Mouse (Mus musculus): ENCODE data around the gene Anks1.
"Not testable (repeated sequence)": the region's sequence is repeated elsewhere in the genome, so short reads cannot be mapped to it uniquely, and the experiment has no call there.

The Anks1 gene

DNA sequence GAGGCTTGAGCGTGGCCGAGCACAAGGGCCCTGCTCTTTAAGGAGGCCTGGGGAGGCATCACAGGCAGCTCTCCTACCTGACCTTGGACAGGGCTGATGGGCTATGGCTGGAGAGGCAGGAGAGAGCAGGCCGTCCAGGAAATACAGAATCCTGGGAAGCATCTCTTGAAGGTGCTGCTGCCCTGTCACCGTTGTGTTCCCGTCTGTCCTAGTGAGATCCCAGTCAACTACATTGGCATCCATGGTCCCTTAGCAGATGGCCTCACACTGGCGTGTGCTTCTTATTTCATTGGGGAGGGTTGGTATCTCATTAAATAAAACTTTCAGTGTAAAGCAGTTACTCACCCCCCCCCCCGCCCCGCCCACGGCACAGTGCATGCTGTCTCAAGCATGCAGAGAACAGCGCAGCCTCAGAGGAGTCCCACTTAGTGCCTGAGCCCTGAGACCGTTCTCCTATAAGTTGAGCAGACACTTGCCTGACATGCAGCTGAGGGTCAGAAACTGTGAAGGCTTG is 57.5 kb downstream of the Anks1 start:
- no peak for DNase-seq (ENCODE audit: low spot score)

DNA sequence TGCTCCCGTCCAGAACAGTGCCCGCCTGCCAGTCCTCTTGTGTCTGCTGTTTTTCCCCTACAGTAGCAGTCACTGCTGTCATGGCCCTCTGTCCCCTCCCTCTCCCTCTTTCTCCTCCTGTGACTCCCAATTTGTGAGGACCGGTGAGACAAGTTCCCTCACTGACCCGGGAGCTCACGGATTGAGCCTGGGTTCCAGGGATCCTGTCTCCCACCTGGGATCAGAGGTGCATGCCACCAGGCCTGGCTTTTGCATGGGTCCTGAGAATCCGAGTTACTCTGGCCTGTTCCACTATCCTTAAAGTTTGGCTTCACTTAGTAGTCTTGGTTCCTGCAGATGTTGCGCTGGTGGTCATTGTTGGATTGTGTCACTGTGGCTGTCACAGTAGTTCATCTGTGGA is 58.4 kb downstream of the Anks1 start:
- DNase-seq (ENCODE audit: low spot score) = no peak

DNA sequence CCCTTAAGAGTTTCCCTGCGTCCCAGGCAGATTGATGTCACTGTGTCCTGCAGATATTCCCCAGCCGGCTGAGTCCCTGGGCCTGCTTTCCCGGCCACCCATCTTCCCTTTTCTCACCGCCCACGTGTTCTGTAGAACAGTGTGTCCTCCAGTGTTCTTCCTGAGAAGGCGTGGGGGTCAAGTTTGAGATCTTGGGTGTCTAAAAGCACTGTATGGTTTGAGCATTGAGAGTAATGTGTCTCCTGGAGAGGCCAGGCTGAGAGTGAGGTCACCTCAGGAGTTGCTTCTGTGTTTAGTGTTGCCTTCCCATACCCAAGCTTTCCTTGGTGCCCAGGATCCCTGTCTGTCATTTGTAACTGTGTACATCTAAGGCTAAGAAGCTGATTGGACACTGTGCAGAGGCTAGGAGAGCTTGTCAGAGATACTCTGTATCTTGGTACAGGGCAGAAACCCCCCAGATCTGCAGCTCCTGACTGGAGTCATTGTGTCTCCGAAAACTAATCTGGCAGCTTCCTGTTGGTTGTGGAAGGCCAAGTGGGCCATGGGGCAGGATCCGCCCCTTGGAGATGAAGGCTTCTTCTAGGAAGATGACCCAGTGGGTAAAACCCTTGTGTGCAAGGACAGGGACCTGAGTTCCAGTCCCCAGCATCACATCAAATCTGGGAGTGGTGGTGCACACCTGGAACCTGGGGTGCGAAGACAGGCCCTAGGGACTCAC is 59.1 kb downstream of the Anks1 start:
- DNase-seq (ENCODE audit: low spot score) = no peak

DNA sequence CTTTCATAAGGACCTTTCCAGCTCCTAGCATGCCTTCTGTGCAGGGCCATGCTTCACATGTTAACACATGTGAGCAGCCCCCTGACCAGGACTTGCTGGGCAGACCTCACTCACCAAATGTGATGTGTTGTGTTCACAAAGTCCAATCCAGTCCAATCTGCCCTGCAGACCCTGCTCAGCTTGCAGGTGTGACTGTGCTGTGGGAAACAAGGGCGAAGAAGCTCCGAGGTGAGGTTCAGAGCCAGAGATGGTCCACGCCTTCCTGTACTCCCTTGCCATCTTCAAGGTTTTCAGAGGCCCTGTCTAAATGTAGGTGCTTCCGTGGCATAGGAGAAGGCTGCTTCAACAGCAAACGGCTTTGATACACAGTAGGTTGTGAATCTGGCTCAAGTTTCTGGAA is 59.8 kb downstream of the Anks1 start:
- DNase-seq (ENCODE audit: low spot score) = no peak

DNA sequence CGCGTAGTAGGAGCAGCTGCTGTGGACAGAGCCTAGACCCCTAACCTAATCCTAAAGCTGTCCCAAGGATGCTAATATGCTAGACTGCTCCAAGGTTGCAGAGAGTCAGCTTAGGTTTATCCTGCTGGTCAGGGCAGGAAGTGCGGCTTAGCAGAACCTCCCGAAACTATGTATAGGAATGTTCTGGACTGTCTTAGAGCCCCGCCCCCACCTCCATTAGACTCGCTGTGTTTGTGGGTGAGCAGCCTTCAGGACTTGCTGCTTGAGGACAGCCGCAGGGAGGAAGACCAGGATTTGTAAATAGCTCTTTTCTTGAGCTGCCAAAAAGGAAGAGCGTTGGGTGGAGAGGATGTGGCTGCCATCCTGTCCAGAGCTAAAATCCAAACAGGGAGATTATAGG is 60.3 kb downstream of the Anks1 start:
- no peak for DNase-seq (ENCODE audit: low spot score)

DNA sequence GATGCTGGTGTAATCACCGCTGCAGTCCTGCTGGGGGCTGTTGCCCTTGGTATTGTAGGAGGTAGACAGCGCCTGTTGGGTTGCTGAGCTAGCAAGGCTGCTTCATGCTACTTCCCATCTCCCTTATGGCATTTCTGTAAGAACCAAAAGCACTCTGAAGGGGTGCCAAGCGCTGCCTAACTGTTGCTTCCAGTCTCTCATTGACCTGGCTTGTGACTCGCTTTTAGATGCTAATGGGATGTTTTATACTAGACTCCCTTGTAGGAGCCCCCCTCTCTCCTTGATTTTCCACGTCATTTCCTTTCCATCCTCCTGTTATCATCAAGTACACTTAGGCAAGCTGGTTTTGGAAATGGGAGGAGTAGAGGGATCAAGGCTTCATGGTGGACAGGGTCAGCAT is 60.8 kb downstream of the Anks1 start:
- no peak for DNase-seq (ENCODE audit: low spot score)

DNA sequence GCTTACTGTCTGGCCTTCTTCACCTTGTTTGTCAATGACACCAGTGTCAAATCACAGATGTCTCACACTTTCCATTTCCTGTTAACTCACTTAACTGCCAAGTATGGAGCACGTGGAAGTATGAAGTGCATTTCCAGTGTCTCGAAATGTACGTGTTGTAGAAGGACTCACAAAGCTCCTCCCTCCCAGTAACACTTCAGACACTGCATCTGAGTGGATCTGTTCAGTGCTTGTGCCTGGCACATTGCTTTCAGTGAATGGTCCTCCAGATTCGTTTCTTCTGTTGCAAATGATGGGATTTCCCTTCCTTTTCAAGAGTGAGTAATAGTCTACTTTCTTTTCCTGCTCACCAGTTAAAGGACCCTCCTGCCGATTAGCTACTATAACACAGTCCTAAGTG is 61.2 kb downstream of the Anks1 start:
- DNase-seq (ENCODE audit: low spot score) = no peak

DNA sequence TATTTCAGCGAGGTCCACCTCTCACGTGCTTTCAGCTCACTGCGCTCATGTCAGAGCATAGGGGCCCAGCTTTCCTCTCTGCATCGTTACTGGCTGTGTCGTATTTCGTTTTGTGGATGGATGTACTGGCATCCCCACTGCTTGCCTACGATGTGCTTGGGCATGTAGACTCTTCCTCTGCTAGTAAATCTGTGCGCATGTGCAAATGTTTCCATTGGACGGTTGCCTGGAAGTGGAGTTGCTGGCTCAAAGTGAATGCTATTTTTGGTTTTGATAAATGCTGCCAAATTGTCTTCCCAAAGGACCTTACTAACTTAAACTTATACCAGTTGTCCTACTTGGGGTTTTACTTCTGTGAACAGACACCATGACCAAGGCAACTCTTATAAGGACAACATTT is 62.4 kb downstream of the Anks1 start:
- DNase-seq (ENCODE audit: low spot score) = no peak

DNA sequence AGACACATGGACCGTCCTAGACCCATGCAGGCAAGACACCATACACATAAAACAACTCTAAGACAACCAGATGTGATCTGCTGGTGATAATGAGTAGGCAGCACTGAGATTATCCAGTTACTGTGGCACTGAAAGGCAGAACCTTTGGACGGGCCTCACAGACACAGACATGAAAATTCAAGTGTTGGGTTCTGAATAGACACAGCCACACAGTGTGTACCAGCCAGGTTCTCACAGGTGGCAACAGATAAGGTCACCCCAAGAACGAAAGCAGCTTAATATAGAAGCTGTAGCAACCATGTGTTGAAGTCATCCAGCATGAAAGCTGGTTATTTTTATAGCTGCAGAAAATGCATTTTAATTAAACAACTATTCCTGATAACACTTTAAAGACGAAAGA is 64.2 kb downstream of the Anks1 start:
- DNase-seq (ENCODE audit: low spot score) = no peak

DNA sequence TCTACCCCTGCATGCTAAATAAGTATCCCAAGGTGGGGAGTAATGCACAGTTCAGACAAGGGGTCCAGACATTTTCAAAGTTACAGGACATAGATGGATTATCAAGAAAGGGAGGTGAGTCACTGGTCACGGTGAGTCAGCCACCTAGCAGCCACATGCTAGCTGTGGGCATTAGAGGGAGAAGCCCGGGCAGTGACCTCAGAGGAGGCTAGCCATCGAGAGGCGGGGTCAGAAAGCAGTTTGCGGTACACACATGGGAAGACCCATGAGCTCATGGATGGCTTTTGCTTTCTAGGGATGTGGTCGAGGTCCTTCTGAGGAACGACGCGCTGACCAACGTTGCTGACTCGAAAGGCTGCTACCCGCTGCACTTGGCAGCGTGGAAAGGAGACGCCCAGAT is 67.2 kb downstream of the Anks1 start:
- DNase-seq (ENCODE audit: low spot score) = no peak

DNA sequence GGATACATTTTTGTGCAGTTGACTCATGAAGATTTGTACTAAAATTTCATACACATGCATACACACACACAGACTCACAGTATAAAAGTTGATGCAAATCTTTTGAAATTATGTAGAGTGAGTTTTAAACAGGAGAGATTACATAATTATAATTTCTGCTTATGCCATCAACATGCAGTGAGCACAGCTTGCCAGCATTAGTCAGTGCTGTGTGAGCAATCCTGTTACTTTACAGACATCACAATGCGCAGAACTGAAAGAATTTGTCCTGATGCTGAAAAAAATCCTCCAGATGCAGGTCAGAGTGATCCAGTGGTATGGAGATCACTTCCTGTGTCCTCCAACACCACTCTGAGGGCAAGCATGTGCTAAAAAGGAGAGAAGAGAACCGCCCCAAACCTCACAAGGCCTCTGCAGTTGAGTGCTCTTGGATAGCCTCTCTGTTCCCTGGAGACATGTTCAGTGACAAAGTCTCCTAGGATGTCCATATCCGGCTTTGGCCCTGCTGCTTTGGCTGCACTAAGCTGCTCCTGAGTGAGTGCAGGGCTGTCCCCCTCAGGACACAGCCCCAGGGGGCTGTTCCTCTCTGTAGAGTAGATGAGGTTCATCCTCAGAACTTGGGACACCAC is 68.0 kb downstream of the Anks1 start:
- no peak for DNase-seq (ENCODE audit: low spot score)

DNA sequence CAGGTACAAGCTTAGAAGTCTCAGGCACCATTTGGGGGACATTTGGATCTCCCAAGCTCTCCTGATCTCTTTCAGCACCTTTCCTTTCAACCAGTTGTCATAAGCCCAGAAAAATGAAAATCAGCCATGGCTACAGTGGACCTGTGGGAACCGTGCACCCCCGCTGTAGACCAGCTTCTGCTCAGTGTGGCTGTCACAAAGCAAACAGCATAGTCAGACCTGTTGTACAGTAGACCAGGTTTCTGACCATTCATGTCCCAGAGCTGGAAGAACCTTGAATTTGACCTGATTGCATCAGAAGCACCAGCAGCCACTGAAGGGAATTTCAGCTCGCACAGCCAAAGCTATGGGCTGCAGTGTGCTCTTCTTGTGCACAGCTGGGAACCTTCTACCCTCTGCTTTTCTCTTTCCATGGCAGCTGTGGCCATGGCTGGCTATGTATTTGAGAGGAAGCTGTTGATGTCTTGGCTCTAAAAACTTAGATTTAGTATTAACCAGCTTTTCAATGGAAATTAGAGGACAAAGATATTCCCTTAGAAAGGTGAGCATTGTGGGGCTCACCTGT is 71.4 kb downstream of the Anks1 start:
- DNase-seq (ENCODE audit: low spot score) = no peak

DNA sequence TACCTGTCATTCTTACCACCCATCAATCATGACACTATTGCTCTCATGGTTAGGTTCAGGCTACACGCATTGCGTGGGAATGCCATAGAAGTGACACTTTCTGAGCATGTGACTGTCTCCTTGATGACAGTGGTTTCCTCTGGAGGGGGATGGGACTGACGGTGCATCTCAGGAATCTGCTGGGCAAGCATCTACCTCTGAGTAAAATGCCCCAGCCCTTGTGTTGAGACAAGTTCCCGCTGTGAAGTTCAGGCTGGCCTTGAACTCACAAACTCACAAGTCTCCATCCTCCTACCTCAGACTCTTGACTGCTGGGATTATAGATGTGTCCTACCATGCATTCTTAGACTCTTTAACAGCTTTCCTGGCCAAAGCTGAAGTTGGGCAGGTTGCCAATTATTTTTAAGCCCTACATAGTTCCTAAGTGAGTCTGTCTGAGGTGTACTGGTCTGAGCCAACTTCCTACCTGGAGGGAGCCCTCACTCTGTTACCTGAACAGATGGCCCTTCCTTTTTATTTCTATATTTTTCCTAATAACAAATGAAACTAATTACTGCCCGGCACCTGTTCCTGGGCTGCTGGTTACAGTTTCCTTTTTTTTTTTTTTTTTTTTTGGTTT is 72.5 kb downstream of the Anks1 start:
- DNase-seq (ENCODE audit: low spot score) = no peak

DNA sequence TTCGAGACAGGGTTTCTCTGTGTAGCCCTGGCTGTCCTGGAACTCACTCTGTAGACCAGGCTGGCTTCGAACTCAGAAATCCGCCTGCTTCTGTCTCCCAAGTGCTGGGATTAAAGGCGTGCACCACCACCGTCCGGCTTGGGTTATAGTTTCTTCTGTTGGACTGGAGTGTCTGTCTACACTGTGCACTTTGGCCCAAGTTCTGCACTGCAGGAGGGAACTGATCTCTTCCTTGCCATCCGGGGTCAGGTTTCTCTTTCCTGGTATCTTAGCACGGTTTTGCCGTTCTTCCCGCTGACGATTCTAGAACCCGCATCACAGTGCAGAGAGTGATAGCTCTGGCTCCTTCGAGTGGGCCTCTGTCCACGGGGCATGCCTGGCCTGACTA is 73.0 kb downstream of the Anks1 start:
- not testable (repeated sequence) for DNase-seq (ENCODE audit: low spot score)

DNA sequence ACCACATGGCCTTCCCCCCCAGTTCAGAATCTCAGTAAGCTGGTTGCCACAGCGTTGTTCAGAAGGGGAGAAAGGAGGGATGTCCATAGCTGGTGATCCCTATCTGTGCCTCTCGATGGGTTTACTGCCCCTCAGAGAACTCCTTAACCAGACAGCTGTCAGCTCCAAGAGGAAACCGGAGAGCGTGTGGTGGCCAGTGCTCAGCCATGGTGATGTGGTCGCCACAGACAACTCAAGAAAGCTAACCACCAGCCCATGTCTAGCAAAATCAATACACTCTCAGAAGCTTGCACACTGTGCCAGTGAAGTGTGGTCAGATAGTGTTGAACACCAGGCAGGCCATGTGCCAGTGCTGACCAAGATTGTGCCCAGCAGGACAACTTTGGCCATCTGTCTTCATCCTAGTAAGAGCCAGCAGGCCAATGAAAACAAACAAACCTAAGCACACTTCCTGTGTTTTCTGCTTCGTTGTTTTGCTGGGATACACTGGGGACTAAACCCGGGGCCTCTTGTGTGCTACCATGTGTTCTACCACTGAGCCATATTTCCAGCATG is 73.7 kb downstream of the Anks1 start:
- no peak for DNase-seq (ENCODE audit: low spot score)

DNA sequence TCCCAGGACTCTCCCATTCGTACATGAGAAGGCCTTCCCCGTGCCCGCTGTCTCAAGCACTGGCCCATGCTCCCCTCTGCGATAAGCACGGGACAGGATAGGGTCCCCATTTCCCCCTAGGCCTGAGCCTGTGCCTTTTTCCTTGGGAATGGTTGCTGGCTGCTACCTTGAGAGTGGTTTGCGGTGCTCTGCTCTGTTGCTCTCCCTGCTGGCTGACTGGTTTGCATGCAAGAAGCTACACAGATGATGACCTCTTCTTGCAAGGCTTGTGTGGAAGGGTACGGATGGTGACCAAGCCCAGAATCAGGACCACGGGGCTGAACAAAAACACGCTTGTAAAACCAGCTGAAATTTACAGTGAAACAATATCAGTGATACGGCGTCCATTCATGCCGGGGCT is 75.3 kb downstream of the Anks1 start:
- DNase-seq (ENCODE audit: low spot score) = no peak

DNA sequence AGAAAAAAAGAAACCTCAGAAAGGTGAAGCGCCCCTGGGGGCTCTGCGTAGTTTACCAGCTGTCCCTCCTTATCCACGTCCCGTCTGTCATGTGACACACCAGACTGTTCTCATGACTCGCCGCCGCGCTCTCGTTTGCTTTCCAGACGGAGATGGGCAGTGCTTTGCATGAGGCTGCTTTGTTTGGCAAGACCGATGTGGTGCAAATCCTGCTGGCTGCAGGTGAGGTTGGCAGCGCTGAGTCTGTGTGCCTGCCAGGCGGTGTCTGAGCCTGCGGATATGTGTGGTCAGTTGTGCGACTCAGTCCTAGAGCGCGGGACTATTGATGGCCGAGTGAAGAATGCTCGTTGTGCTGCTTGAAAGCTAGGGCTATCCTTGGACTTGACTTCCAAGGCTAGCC is 77.0 kb downstream of the Anks1 start:
- no peak for DNase-seq (ENCODE audit: low spot score)

DNA sequence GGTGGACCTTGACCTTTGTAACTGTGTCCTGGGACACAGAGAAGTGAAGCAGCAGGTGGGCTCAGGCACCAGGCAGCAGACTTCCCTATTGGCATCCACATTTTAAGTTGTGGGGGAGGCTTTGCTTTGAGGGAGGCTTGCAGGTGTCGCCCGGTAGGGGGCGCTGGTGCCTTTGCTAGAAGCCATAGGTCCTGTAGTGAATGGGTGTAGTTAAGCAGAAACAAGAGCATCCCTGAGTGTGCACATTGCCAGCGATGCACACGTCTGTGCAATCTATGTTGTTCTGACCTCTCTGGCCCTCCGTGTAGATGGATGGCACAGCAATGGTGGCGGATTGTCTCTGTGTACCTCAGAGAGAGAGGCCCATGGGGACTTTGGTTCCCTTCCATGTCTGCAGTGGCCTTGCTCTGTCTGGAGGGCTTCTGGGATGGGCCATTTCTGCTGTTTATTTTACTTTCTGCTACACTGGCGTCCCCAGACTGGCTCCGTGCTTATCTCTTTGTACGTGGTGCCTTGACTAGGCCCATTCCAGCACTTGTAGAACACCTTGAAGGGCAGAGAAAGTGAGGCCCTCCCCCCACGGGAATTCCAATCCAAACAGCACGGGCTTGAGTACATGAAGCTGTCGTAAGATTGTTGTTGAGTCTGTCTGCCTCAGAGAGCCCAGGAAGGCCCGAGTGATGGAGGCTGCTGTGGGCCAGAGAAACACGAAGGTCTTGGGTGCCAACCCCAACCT is 80.9 kb downstream of the Anks1 start:
- DNase-seq (ENCODE audit: low spot score) = peak; percentile 69

DNA sequence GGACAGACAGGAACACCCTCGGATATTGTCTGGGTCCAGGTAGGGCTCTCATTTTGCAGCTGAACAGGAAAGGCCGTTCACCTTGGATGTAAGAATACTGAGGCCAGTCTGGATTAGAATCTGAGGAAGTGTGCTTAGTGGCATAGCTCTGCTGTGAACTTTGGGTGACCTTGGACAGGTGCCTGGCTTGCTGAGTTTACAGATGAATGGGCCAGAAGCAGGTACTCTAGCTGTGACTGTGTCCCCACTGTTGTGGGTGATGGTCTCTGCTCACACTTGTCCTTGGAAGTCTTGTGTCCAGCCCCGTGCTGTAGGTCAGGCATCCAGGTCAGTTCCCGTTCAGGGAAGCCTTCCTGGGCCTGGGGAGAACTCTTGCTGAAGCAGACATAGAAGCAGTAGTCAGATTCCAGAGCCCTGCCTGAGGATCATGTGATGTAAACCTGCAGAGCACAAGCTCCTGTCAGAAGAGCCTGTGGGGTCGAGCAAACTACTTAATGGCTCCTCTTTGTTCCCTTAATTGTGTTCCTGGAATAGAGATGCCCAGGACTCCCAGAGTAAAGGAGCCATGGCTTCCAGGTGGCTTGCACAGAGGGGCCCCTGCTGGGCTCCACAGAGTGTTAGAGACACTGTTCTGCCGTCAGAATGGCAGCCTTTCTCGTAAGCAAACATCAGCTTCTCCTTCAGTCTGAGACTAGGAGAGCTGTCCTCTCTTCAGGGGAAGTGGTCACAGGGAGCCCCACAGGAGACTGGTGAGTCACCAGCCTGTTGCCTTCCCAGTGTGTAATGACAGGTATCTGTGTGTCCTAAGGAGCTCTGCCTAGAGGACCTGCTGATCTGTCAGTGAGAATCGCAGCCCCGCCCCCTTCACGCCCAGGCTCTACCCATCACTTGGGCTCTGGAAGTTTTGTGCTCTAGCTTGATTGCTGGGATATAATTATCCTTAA is 85.2 kb downstream of the Anks1 start:
- DNase-seq (ENCODE audit: low spot score) = no peak

DNA sequence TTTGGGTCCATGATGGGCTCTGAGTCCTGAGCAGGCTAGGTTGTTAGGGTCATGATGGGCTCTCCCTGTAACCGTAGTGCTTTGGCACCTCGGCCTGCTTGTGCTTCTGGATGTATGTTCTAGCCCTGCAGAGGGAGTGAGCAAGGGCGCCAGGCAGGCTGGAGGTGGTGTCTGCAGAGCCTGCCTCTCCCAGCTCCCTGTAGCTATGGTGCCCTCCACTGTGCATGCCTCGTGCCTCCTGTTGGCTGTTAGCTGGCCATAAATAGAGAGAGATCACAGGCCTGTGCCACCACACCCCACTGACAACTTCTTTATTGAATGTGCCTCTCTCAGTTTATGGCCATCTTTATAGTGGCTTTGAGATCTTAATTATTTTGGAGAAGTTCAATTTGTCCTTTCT is 87.2 kb downstream of the Anks1 start:
- no peak for DNase-seq (ENCODE audit: low spot score)

DNA sequence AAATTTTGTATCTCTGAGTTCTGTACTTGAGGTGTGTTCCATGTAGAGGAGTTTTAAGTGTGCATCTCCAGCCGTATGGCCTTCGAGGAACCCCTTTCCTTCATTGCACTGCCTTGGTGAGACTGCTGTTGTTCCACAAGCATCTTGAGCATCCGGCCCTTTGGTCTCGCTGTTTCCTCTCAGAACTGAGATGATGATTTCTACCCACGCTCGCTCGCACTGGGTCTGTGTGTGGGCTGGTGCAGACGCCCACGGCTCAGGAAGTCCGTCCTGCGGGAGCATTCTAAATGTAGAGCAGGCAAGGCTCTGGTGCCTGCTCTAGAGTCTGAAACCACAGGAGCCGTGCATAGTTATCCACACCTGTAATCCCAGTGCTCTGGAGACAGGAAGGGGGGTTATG is 88.1 kb downstream of the Anks1 start:
- no peak for DNase-seq (ENCODE audit: low spot score)

Data from c-Kit-positive CD71-positive TER-119-positive erythroid progenitor cells, embryonic 14.5 days (primary cell).